Mouse (Mus musculus): ENCODE results near the gene Gamt.

DNA sequence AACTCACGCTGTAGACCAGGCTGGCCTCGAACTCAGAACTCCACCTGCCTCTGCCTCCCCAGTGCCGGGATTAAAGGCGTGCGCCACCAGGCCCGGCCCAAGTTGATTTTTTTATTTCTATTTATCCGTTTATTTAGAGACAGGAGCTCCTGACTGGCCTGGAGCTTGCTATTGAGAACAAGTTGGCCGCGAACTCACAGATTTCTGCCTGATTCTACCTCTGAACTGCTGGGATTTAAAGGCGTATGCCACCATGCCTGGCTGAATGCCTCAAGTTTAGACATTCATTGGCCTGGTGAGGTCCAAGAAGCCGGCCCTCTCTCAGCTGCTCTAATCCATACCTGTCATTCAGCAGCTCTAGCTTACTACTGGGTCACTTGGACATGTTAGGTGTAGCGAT lies 1.4 kb upstream of the Gamt start:
- no peak for TF ChIP-seq POLR2A (IDR thresholded peaks at IDR 0.05; ENCODE audit: borderline replicate concordance, extremely low read depth, low read depth, low read length)
- no peak for TF ChIP-seq CTCF (IDR thresholded peaks at IDR 0.05; ENCODE audit: insufficient read depth, low read length)
